Mouse (Mus musculus) stomach, postnatal 0 days (tissue): Measurements from ENCODE around the gene Tac4. TPM values are rescaled to one million over a fixed set of nuclear protein-coding genes. Genes with fewer than 3 reads are reported as not detected.

Experiments
- ATAC-seq: fragments of 200-750 bp; cut with Nextera tagmentation; 2 replicates; pipeline ENCODE4 v1.8.0; 2017; ENCODE audit not compliant: low FRiP score, low TSS enrichment
- DNase-seq: peaks from one replicate; pipeline ENCODE4 v3.0.0-alpha.2; 2016; ENCODE audit warnings: low spot score
- H3K27ac ChIP-seq: fragments of 300-500 bp; sonication (generic); replicated peaks from 2 replicates; pipeline ENCODE4 v1.5.1; 2014; ENCODE audit warnings: mild to moderate bottlenecking, control low read depth
- H3K27me3 ChIP-seq: fragments of 300-500 bp; sonication (generic); 2 replicates; pipeline ENCODE4 v1.6.1; 2014; ENCODE audit warnings: low read length; ENCODE audit not compliant: control insufficient read depth, insufficient read depth
- H3K36me3 ChIP-seq: fragments of 300-500 bp; sonication (generic); 2 replicates; pipeline ENCODE4 v1.6.1; 2014; ENCODE audit warnings: low read length, mixed read lengths; ENCODE audit not compliant: control insufficient read depth, insufficient read depth
- H3K4me1 ChIP-seq: fragments of 300-500 bp; sonication (generic); replicated peaks from 2 replicates; pipeline ENCODE4 v1.6.1; 2014; ENCODE audit warnings: antibody characterized with exemption; ENCODE audit not compliant: control insufficient read depth, insufficient read depth
- H3K4me2 ChIP-seq: fragments of 300-500 bp; sonication (generic); replicated peaks from 2 replicates; pipeline ENCODE4 v1.6.1; 2014; ENCODE audit warnings: low read depth, mild to moderate bottlenecking, control low read depth, moderate library complexity
- H3K4me3 ChIP-seq: fragments of 300-500 bp; sonication (generic); 2 replicates; pipeline ENCODE4 v1.5.1; 2014; ENCODE audit warnings: low read depth, low read length, control low read depth
- H3K9ac ChIP-seq: fragments of 300-500 bp; sonication (generic); 2 replicates; pipeline ENCODE4 v1.6.1; 2014; ENCODE audit warnings: mild to moderate bottlenecking, low read length, control low read depth, mixed read lengths
- H3K9me3 ChIP-seq: fragments of 300-500 bp; sonication (generic); 2 replicates; pipeline ENCODE4 v1.6.1; 2016; ENCODE audit warnings: low read length; ENCODE audit not compliant: control insufficient read depth
- CTCF ChIP-seq: IDR thresholded peaks from 2 replicates; pipeline ENCODE4 v1.5.1; 2016; ENCODE audit warnings: antibody characterized with exemption, low read depth, mild to moderate bottlenecking, moderate library complexity
- EP300 ChIP-seq: optimal IDR thresholded peaks from 2 replicates; pipeline ENCODE3; 2016; ENCODE audit warnings: antibody characterized with exemption
- WGBS: fragments of 180-500 bp; shearing (Covaris S2); extraction: QIAGEN DNeasy Blood & Tissue Kit; methylation state at CpG from one replicate; pipeline ENCODE4 v1.1.7; 2014; 5-methylcytosine and 5-hydroxymethylcytosine counted together
- polyA plus RNA-seq: library from polyadenylated mRNA; unstranded; fragments of >200 nt; fragmentation: Nextera tagmentation; extraction: Ambion mirVana; gene quantifications from 2 replicates; pipeline ENCODE4 v1.2.1, GENCODE M21; 2015

Gene Tac4
- polyA plus RNA-seq, 1 experiment from 2014 or later = 0.29 TPM

DNA sequence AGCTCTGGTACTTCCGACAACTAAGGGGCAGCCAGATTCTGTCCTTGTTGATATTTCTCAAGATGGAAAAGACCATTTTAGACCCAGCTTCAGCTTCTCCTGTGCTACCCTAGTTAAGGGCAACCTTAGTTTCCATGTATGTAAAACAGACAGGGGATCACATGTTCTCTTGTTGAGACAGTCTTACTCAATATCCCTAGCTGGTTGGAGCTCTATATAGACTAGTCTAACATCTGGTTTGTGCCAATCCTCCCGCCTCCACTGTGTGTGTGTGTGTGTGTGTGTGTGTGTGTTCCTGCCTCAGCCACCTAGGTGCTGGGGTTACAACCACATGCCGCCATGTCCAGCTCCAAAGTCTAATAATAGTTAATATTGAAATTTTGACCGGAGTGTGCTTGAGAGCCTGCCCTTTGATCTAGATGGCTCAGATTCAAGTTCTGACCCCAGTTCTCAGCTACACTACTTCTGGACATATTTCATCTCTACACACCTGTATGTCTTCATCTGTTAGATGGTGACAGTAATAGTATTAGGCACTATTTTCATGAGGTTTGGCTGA lies 3.2 kb downstream of the Tac4 start:
- 64% methylated on average over 4 of the region's 4 CpGs for WGBS
- Histone ChIP-seq H3K9ac (no peak overlapping the region), H3K27ac (peak overlapping the region; percentile 73), H3K4me2 (no peak overlapping the region), H3K36me3 (no peaks in the 10 kb centered on the region), H3K9me3 (no peaks in the 10 kb centered on the region), H3K4me3 (no peak overlapping the region), H3K4me1 (no peaks in the 10 kb centered on the region), H3K27me3 (no peaks in the 10 kb centered on the region)
- DNase-seq = no peak
- TF ChIP-seq CTCF (no peak), EP300 (no peak)
- ATAC-seq = no peak

DNA sequence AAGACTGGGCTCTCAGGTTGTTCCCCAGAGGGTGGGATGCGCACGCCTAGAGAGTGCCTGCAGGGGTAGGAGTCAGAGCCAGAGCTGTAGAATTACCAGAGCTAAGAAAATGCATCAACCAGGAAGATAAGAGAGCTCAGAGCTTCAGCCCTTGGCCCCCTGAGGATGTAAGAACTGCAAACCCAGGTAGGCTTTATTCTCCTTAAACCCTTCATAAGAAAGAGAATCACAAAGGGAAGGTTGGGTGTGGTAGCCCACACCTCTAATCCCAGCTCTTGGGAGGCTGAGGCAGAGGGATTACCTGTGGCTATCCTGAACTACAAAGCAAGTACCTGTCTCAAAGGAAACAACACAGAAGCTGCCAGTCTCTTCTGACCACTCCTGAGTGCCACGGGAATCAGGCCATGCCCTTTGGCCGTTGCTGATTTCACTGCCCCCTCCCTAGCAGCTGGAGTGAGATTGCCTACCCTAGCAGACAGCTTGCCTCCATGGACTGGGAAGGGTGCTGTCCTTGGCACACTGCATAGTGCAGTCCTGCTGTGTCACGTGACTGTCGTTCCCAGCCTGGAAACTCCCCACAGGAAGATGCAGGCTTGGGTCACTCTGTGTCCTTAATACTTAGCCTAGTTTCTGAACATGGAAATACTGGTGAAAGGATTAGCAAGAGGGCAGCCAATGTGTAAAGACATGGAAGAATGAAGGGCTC lies 5.4 kb downstream of the Tac4 start:
- DNase-seq (no peak), ATAC-seq (no peak)
- H3K4me2 ChIP-seq = no peak overlapping the region
- TF ChIP-seq CTCF (no peak), EP300 (no peak)
- peaks cover 6% of the 10 kb centered on the region for H3K36me3 ChIP-seq
- H3K9ac ChIP-seq = no peak overlapping the region
- H3K4me1 ChIP-seq = no peaks in the 10 kb centered on the region
- WGBS = 53% methylated on average over 6 of the region's 6 CpGs
- no peak overlapping the region for H3K27ac ChIP-seq
- no peaks in the 10 kb centered on the region for H3K27me3 ChIP-seq
- no peak overlapping the region for H3K4me3 ChIP-seq
- H3K9me3 ChIP-seq = no peaks in the 10 kb centered on the region

DNA sequence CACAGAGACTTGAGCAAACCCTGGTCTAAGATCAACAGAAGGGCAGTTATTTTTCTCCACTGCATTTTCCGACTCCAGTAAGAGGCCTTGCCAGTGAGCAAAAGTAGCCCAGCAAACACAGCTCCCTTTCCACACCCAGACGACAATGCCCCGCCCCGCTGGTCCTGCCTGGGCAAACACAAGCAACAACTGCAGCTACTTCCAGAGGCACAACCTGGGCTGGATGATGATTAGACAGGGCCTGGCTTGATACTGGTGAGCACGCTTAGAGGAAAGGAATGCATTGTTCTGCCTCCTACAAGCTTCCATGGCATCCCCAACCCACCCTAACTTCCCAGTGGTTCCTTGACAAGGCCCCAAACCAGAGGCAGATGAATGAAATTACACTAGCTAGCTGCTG lies 12.3 kb downstream of the Tac4 start:
- DNase-seq (peak; percentile 90), ATAC-seq (peak; percentile 81)
- H3K36me3 ChIP-seq = peaks cover 48% of the 10 kb centered on the region
- no peak overlapping the region for H3K4me3 ChIP-seq
- no peaks in the 10 kb centered on the region for H3K4me1 ChIP-seq
- H3K27me3 ChIP-seq = no peaks in the 10 kb centered on the region
- H3K9ac ChIP-seq = no peak overlapping the region
- TF ChIP-seq EP300 = no peak
- no peak for TF ChIP-seq CTCF
- H3K9me3 ChIP-seq = no peaks in the 10 kb centered on the region
- H3K27ac ChIP-seq = 0 out of 2 replicates have a peak overlapping the region, but pooled peaks have one; percentile 31
- 48% methylated on average over 5 of the region's 5 CpGs for WGBS
- H3K4me2 ChIP-seq = no peak overlapping the region

DNA sequence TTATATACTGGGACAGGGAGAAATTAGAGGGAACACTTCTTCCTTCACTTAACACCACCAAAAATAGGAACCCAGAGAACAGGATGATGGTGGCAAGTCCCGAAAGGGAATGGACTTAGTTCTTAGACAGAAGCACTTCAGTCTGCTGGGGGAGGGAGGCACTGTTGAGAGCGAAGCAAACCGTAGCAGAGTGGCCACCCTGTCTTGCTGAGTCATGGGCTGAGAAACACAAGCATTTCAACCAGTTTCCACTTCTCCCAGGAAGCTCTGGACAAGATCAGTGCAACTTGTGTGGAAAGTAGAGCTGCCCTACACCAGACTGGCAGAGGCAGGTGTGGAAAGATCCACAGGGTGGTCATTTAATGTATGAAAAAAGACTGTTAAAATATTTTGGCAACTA lies 13.3 kb downstream of the Tac4 start:
- H3K36me3 ChIP-seq = peaks cover 52% of the 10 kb centered on the region
- no peak overlapping the region for H3K4me2 ChIP-seq
- TF ChIP-seq CTCF (no peak), EP300 (no peak)
- no peaks in the 10 kb centered on the region for H3K9me3 ChIP-seq
- no peak for DNase-seq
- no peaks in the 10 kb centered on the region for H3K4me1 ChIP-seq
- no peak for ATAC-seq
- no peaks in the 10 kb centered on the region for H3K27me3 ChIP-seq
- H3K4me3 ChIP-seq = no peak overlapping the region
- no peak overlapping the region for H3K9ac ChIP-seq
- H3K27ac ChIP-seq = no peak overlapping the region; the same call in 1 of the 2 replicates
- WGBS = 71% methylated on average over 3 of the region's 3 CpGs

DNA sequence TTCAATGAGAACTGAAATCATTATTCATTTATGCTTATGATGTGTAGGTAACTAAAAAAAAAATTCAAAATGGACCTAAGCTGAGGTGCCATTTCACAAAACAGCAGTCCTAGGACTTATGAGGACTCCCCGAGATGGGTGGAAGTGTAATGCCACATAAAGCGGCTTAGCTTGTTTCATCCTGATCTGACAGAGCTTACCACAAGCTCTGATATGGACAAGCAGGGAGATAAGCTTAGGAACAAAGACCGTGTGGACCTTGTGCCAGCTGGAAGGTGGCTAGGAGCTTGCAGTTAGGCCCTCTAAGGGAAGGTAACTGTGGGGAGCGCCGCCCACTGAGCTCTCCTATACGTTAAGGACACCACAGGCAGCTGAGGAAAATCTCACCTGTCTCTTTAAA lies 14.7 kb downstream of the Tac4 start:
- H3K27ac ChIP-seq = no peak overlapping the region
- H3K4me3 ChIP-seq = no peak overlapping the region
- H3K36me3 ChIP-seq = peaks cover 55% of the 10 kb centered on the region
- no peak for TF ChIP-seq CTCF
- TF ChIP-seq EP300 = no peak
- no peak overlapping the region for H3K4me2 ChIP-seq
- ATAC-seq (no peak), DNase-seq (no peak)
- no peaks in the 10 kb centered on the region for H3K9me3 ChIP-seq
- WGBS = 75% methylated on average over 6 of the region's 6 CpGs
- H3K4me1 ChIP-seq = no peaks in the 10 kb centered on the region
- H3K27me3 ChIP-seq = no peaks in the 10 kb centered on the region
- no peak overlapping the region for H3K9ac ChIP-seq

DNA sequence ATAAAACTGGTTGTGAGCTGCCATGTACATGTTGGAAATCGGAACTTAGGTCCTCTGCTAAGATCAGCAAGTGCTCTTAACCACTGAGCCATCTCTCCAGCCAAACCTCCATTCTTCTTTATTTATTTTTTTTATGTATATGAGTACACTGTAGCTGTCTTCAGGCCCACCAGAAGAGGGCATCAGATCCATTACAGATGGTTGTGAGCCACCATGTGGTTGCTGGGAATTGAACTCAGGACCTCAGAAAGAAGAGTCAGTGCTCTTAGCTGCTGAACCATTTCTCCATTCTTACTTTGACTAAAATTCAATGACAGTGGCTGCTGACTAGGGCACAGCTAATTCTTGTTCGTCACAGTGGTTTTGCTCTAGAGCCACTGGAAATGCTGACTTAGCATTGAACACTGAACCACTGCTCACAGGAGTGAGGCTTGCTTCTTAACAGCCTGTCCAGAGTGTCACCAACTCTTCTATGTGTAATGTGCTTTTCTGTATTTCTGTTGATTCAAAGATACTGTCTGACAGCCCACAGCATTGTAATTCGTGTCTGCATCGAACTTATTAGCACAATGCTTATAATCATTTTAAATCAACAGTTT lies 17.8 kb downstream of the Tac4 start:
- Histone ChIP-seq H3K4me1 (no peaks in the 10 kb centered on the region), H3K9ac (no peak overlapping the region), H3K4me2 (no peak overlapping the region), H3K36me3 (peaks cover 59% of the 10 kb centered on the region), H3K27me3 (no peaks in the 10 kb centered on the region), H3K4me3 (no peak overlapping the region), H3K27ac (no peak overlapping the region), H3K9me3 (no peaks in the 10 kb centered on the region)
- WGBS = 93% methylated on average over 4 of the region's 4 CpGs
- ATAC-seq = no peak
- TF ChIP-seq EP300 = no peak
- peak; percentile 50 for TF ChIP-seq CTCF
- DNase-seq = no peak
